Mouse (Mus musculus) ES-E14 (cell line): Measurements from ENCODE around the gene Ubap1. TPM values are rescaled to one million over a fixed set of nuclear protein-coding genes. Genes with fewer than 3 reads are reported as not detected.

Source experiments
- DNase-seq: peaks from one replicate; pipeline ENCODE4 v3.0.0-alpha.2; 2013; ENCODE audit warnings: low read depth, low spot score
- H3K27ac ChIP-seq: 2 replicates; pipeline ENCODE4 v1.5.1; 2012; ENCODE audit warnings: low read depth, mild to moderate bottlenecking, low read length, moderate library complexity, mixed read lengths; ENCODE audit not compliant: poor library complexity, insufficient read depth, severe bottlenecking
- H3K36me3 ChIP-seq: 2 replicates; pipeline ENCODE4 v1.6.1; 2012; ENCODE audit warnings: mild to moderate bottlenecking, low read length, moderate library complexity, mixed read lengths; ENCODE audit not compliant: control insufficient read depth, poor library complexity, insufficient read depth, severe bottlenecking
- H3K4me1 ChIP-seq, 2 experiments: fragments of 150-350 bp in 1 of 2; sonication (generic) in 1 of 2; 2 replicates each; pipeline ENCODE4 v1.6.1; 2012; ENCODE audit warnings: low read length in 2 of 2, mild to moderate bottlenecking in 1 of 2, mixed read lengths in 1 of 2; ENCODE audit not compliant: control insufficient read depth in 2 of 2, insufficient read depth in 2 of 2, poor library complexity in 1 of 2
- H3K4me3 ChIP-seq, 2 experiments: fragments of 150-350 bp in 1 of 2; sonication (generic) in 1 of 2; 2 replicates each; pipeline ENCODE4 v1.5.1; 2012; ENCODE audit warnings: low read length in 2 of 2, low read depth in 1 of 2, mild to moderate bottlenecking in 1 of 2, mixed read lengths in 1 of 2; ENCODE audit not compliant: insufficient read depth in 1 of 2, poor library complexity in 1 of 2, severe bottlenecking in 1 of 2
- H3K9ac ChIP-seq: 2 replicates; pipeline ENCODE4 v1.6.1; 2012; ENCODE audit warnings: low read depth, mild to moderate bottlenecking, low read length, mixed read lengths; ENCODE audit not compliant: poor library complexity, insufficient read depth, severe bottlenecking
- H3K9me3 ChIP-seq: fragments of 150-350 bp; sonication (generic); 2 replicates; pipeline ENCODE4 v1.6.1; 2012; ENCODE audit warnings: low read depth, mild to moderate bottlenecking, low read length; ENCODE audit not compliant: control insufficient read depth, insufficient read depth
- CHD2 ChIP-seq: IDR thresholded peaks from 2 replicates; pipeline ENCODE4 v1.6.1; 2014; ENCODE audit warnings: mild to moderate bottlenecking, low read depth, low read length, inconsistent platforms
- HCFC1 ChIP-seq: IDR thresholded peaks from 2 replicates; pipeline ENCODE4 v1.6.1; 2012; ENCODE audit warnings: low read length, inconsistent platforms, borderline replicate concordance; ENCODE audit not compliant: insufficient read depth
- MAFK ChIP-seq: IDR thresholded peaks from 2 replicates; pipeline ENCODE4 v1.6.1; 2014; ENCODE audit warnings: mild to moderate bottlenecking, low read depth, low read length, inconsistent platforms; ENCODE audit not compliant: insufficient read depth
- ZC3H11A ChIP-seq: IDR thresholded peaks from 2 replicates; pipeline ENCODE4 v1.6.1; 2012; ENCODE audit warnings: low read depth, mild to moderate bottlenecking, inconsistent platforms, low read length, borderline replicate concordance
- ZNF384 ChIP-seq: IDR thresholded peaks from 2 replicates; pipeline ENCODE4 v1.6.1; 2012; ENCODE audit warnings: low read depth, low read length, inconsistent platforms
- in situ Hi-C, 2 experiments: fragments of 600-800 bp; cut with MboI; formaldehyde crosslinking; loops; one replicate each; pipeline ENCODE4 v1.15.1; 2025; ENCODE audit warnings: low sequenced_read_pairs in 2 of 2, inconsistent platforms in 1 of 2; ENCODE audit not compliant: unreplicated experiment in 2 of 2
- total RNA-seq: library from RNA; depleted of rRNA; stranded (reverse); fragments of 300-350 nt; gene quantifications from 2 replicates; pipeline ENCODE4 v1.2.3, GENCODE M21; 2012; rRNA removed

Ubap1 gene
- total RNA-seq, result 24.3 and 27.5 TPM in 2 replicates

- peak; percentile 98 for DNase-seq
- peak within 1 kb of the TSS; percentile 96 for H3K9ac ChIP-seq
- peaks cover 0 to 8% of the 10 kb centered on the region in 2 experiments; a peak in 2 of 4 replicates for H3K4me1 ChIP-seq
- peak within 1 kb of the TSS; percentile 90 to 95 for H3K4me3 ChIP-seq
- no peaks in the 10 kb centered on the region for H3K9me3 ChIP-seq
- H3K27ac ChIP-seq, result peak within 1 kb of the TSS; percentile 83
- H3K36me3 ChIP-seq, result no peaks in the 10 kb centered on the region
- no peak for TF ChIP-seq ZC3H11A
- no peak for TF ChIP-seq ZNF384
- no peak for TF ChIP-seq MAFK
- TF ChIP-seq HCFC1, result no peak
- no peak for TF ChIP-seq CHD2
- in situ Hi-C loops, result no loop called here
Observed at GRCm38 (mm10) chr4:41348584-41349198, at the start of gene Ubap1. Gene Ubap1, plus strand, starts transcription at chr4:41348996.

GRCm38 (mm10) chr4:41303671-41304070 lies 45.1 kb upstream of the Ubap1 start:
- Histone ChIP-seq H3K27ac (no peak overlapping the region), H3K4me1 (peaks cover 3 to 23% of the 10 kb centered on the region in 2 experiments; a peak in 3 of 4 replicates), H3K36me3 (peaks cover 35% of the 10 kb centered on the region), H3K4me3 (no peak overlapping the region), H3K9me3 (no peaks in the 10 kb centered on the region), H3K9ac (no peak overlapping the region)
- no peak for TF ChIP-seq ZC3H11A
- TF ChIP-seq HCFC1, result no peak
- TF ChIP-seq MAFK, result no peak
- TF ChIP-seq ZNF384, result no peak
- no peak for TF ChIP-seq CHD2
- no peak for DNase-seq
- in situ Hi-C loops, result no loop called here

DNA sequence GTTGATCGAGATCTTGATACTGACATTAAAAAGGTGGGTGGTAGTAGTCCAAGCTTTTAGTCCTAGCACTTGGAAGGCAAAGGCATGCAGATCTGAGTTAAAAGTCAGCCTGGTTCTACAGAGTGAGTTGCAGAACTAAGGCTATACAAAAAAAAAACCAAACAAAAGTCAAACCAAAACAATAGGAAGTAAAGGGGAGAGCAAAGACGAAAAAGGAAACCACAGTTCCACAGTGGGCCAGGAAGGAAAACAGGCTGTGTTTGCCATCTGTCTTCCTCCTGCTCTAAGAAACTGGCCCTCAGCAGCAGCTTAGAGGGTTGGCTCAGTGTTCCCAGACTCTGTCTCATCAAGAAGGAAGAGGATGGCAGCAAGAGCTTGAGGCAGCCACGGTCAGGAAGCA lies 44.5 kb upstream of the Ubap1 start:
- H3K4me1 ChIP-seq, result peaks cover 3 to 23% of the 10 kb centered on the region in 2 experiments; a peak in 3 of 4 replicates
- DNase-seq, result no peak
- H3K4me3 ChIP-seq, result no peak overlapping the region
- H3K9me3 ChIP-seq, result no peaks in the 10 kb centered on the region
- no peak overlapping the region for H3K27ac ChIP-seq
- peaks cover 32% of the 10 kb centered on the region for H3K36me3 ChIP-seq
- in situ Hi-C loops, result no loop called here
- no peak overlapping the region for H3K9ac ChIP-seq
- no peak for TF ChIP-seq ZC3H11A

DNA sequence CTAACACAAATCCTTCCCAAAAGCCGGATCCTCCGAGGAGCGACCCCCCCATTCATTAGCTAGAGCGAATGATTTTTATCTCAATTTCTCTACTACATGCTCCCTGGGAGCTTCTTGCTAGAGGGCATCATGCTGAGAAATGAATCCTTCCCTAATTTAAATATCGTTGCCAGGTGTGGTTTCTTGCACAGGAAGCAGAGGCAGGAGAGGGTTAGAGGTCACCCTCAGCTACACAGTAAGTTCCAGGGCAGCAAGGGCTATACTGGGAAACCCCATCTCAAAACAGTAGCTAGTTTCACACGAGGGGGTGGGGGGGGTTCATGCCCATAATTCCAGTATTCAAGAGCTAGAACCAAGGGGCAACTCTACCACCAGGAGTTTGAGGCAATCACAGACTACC lies 41.4 kb upstream of the Ubap1 start:
- no peak overlapping the region for H3K4me3 ChIP-seq
- peaks cover 22% of the 10 kb centered on the region for H3K36me3 ChIP-seq
- no peak for DNase-seq
- H3K27ac ChIP-seq, result peak overlapping the region; percentile 5; the same call in 1 of the 2 replicates
- H3K4me1 ChIP-seq, result peaks cover 3 to 22% of the 10 kb centered on the region in 2 experiments; a peak in 3 of 4 replicates
- in situ Hi-C loops, result no loop called here
- no peak overlapping the region for H3K9ac ChIP-seq
- H3K9me3 ChIP-seq, result no peaks in the 10 kb centered on the region
- TF ChIP-seq CHD2 (no peak), HCFC1 (no peak), ZNF384 (no peak), MAFK (no peak), ZC3H11A (no peak)
